In the genomic region with DNA sequence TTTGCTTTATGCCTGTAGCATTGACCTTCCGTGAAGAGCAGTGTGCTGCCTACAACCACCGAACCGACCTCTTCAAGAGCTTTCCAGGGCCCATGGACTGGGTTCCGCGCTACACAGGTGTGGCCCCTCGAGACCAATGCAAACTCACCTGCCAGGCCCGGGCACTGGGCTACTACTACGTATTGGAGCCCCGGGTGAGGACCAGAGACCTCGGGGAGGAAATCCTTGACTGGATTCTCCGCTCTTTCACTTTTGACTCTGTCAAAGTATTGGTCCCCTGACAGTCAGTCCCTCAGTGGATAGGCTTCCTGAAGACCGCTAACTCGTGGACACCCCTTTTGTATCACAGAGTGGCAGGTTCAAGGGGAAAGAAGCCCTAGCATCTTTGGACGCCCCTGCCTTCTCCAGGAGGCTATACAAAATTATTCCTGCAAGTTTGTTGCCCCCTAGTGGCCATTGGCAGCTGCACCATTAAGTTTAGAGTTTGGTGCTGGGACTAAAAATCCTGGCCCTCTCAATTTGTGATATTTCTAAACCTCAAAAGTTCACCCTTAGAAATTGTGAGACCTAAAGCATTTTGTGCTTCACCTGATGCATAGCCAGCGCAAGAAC, we compare ENCODE assay signal across 9 mouse cellular contexts. TPM values are rescaled to one million over a fixed set of nuclear protein-coding genes. Genes with fewer than 3 reads are reported as not detected.
A peak's percentile ranks its signal among the peaks of the same experiment; 100 is the strongest.
DNase-seq lines count a peak whose midpoint lies in the region; ATAC-seq and TF ChIP-seq lines count a peak whose summit lies in the region.
"Had no signal": no experiment of that assay in that cellular context is flagged by ENCODE, and none has a peak within 500 bp of the region (broad histone marks: within the 10 kb centered on the region; RNA-seq: fewer than 3 reads in every experiment).

No protein-coding gene starts in this region.

- in situ Hi-C loops in ES-E14 (cut with MboI; ENCODE audit: low sequenced_read_pairs in 2 of 2, unreplicated experiment in 2 of 2) = no loop called here

- no peak overlapping the region for H3K4me2 ChIP-seq in midbrain, embryonic 15.5 days

- H3K9me3 ChIP-seq in ES-E14 (ENCODE audit: control insufficient read depth, insufficient read depth, low read depth, low read length) = no peaks in the 10 kb centered on the region
- H3K9me3 ChIP-seq in midbrain, embryonic 15.5 days = no peaks in the 10 kb centered on the region

- H3K9ac ChIP-seq in ES-E14 (ENCODE audit: insufficient read depth, low read depth, low read length, poor library complexity, severe bottlenecking) = no peak overlapping the region
- no peak overlapping the region for H3K9ac ChIP-seq in midbrain, embryonic 15.5 days

- peak; percentile 77 for DNase-seq in layer of hippocampus, adult 11-12 months (ENCODE audit: low spot score)
- DNase-seq in layer of hippocampus, adult 9-11 months = no peak
- DNase-seq in ES-E14 (ENCODE audit: low read depth, low spot score) = peak; percentile 62
- DNase-seq in cerebellum, adult 9-11 months = peak; percentile 55
- peak; percentile 40 to 50 for DNase-seq in gastrocnemius, adult 8-10 months (ENCODE audit: low spot score in 2 of 2)
- DNase-seq in layer of hippocampus, postnatal 36 days = peak; percentile 52 to 53
- peak; percentile 73 for DNase-seq in thymus, postnatal 4 days

- H3K27ac ChIP-seq in ES-E14 (ENCODE audit: insufficient read depth, low read depth, low read length, poor library complexity, severe bottlenecking) = no peak overlapping the region
- no peak overlapping the region for H3K27ac ChIP-seq in midbrain, embryonic 15.5 days
- H3K27ac ChIP-seq: macrophage had no signal

- H3K4me1 ChIP-seq in ES-E14 (ENCODE audit: control insufficient read depth in 2 of 2, insufficient read depth in 2 of 2, low read length in 2 of 2, poor library complexity in 1 of 2) = peaks cover 0 to 7% of the 10 kb centered on the region in 2 experiments; a peak in 1 of 4 replicates
- H3K4me1 ChIP-seq in midbrain, embryonic 15.5 days = peaks cover 11% of the 10 kb centered on the region; the same call in 1 of the 2 replicates

- H3K4me3 ChIP-seq in ES-E14 (ENCODE audit: insufficient read depth in 1 of 2, low read depth in 1 of 2, low read length in 2 of 2, poor library complexity in 1 of 2, severe bottlenecking in 1 of 2) = peak overlapping the region; percentile 16 to 41; a peak in 3 of 4 replicates
- H3K4me3 ChIP-seq in midbrain, embryonic 15.5 days = no peak overlapping the region

- ATAC-seq in midbrain, embryonic 15.5 days (replicated peaks) = 0 out of 2 replicates have a peak, but pooled peaks have one; percentile 22

- H3K27me3 ChIP-seq in midbrain, embryonic 15.5 days (replicated peaks) = no peaks in the 10 kb centered on the region; the same call in 1 of the 2 replicates

- WGBS in midbrain, embryonic 15.5 days = 64% methylated on average over 15 of the region's 15 CpGs

- no peaks in the 10 kb centered on the region for H3K36me3 ChIP-seq in ES-E14 (ENCODE audit: control insufficient read depth, insufficient read depth, low read length, poor library complexity, severe bottlenecking)
- H3K36me3 ChIP-seq in midbrain, embryonic 15.5 days (replicated peaks) = no peaks in the 10 kb centered on the region

TF ChIP-seq in ES-E14, 5 proteins besides CTCF, POLR2A, EP300 and RAD21:
- TF ChIP-seq HCFC1 (IDR thresholded peaks at IDR 0.05; ENCODE audit: borderline replicate concordance, insufficient read depth, low read length) (no peak), ZNF384 (IDR thresholded peaks at IDR 0.05; ENCODE audit: low read depth, low read length) (no peak), MAFK (IDR thresholded peaks at IDR 0.05; ENCODE audit: insufficient read depth, low read depth, low read length) (no peak), ZC3H11A (IDR thresholded peaks at IDR 0.05; ENCODE audit: borderline replicate concordance, low read depth, low read length) (no peak), CHD2 (IDR thresholded peaks at IDR 0.05; ENCODE audit: low read depth, low read length) (no peak)
TF ChIP-seq in ES-E14: peak in this region for 0.

RNA-seq across cellular contexts. Expression of gene Ndufs2, which starts 5.9 kb away (rescaled TPM):
- total RNA-seq in ES-E14 (2012; rRNA removed) = 175 and 229 TPM in 2 replicates
- total RNA-seq in gastrocnemius, adult 8-10 months (2022) = 100 to 1,000 TPM; 830 to 997 (median 868) TPM
- total RNA-seq in layer of hippocampus, postnatal 36 days (2021) = 100 to 1,000 TPM; 275 to 286 TPM
- 229 and 238 TPM in 2 replicates for polyA plus RNA-seq in midbrain, embryonic 15.5 days (2015; fragmentation: Nextera tagmentation; extraction: Ambion mirVana)

RNA-seq across cellular contexts. Expression of gene Adamts4, which starts 6.8 kb away (rescaled TPM):
- 3.9 and 4.5 TPM in 2 replicates for total RNA-seq in ES-E14 (2012; rRNA removed)
- under 1 TPM in 2 of 4 experiments, not detected in 2; 0.09 to 0.36 TPM for total RNA-seq in gastrocnemius, adult 8-10 months (2022)
- 10 to 100 TPM; 15.1 to 15.5 TPM for total RNA-seq in layer of hippocampus, postnatal 36 days (2021)
- 7.0 and 7.1 TPM in 2 replicates for polyA plus RNA-seq in midbrain, embryonic 15.5 days (2015; fragmentation: Nextera tagmentation; extraction: Ambion mirVana)

RNA-seq across cellular contexts. Expression of gene B4galt3, which starts 13.1 kb away (rescaled TPM):
- 35.8 and 51.0 TPM in 2 replicates for total RNA-seq in ES-E14 (2012; rRNA removed)
- 10 to 100 TPM in 2 of 4 experiments, 1 to 10 TPM in 2; 8.7 to 14.1 (median 10.9) TPM for total RNA-seq in gastrocnemius, adult 8-10 months (2022)
- total RNA-seq in layer of hippocampus, postnatal 36 days (2021) = 10 to 100 TPM; 68.5 to 76.8 TPM
- 112 and 116 TPM in 2 replicates for polyA plus RNA-seq in midbrain, embryonic 15.5 days (2015; fragmentation: Nextera tagmentation; extraction: Ambion mirVana)

RNA-seq across cellular contexts. Expression of gene Fcer1g, which starts 22.9 kb away (rescaled TPM):
- total RNA-seq in ES-E14 (2012; rRNA removed) = 0.62 and 0.63 TPM in 2 replicates
- 1 to 10 TPM in 3 of 4 experiments, under 1 TPM in 1; 0.85 to 3.1 (median 2.3) TPM for total RNA-seq in gastrocnemius, adult 8-10 months (2022)
- total RNA-seq in layer of hippocampus, postnatal 36 days (2021) = 10 to 100 TPM; 13.5 to 15.2 TPM
- polyA plus RNA-seq in midbrain, embryonic 15.5 days (2015; fragmentation: Nextera tagmentation; extraction: Ambion mirVana) = 27.3 and 33.2 TPM in 2 replicates

RNA-seq across cellular contexts. Expression of gene Ppox, which starts 23.9 kb away (rescaled TPM):
- 15.5 and 23.6 TPM in 2 replicates for total RNA-seq in ES-E14 (2012; rRNA removed)
- total RNA-seq in gastrocnemius, adult 8-10 months (2022) = 10 to 100 TPM in 2 of 4 experiments, 1 to 10 TPM in 2; 7.3 to 10.7 (median 9.0) TPM
- total RNA-seq in layer of hippocampus, postnatal 36 days (2021) = 10 to 100 TPM; 28.0 to 31.4 TPM
- 48.7 and 56.2 TPM in 2 replicates for polyA plus RNA-seq in midbrain, embryonic 15.5 days (2015; fragmentation: Nextera tagmentation; extraction: Ambion mirVana)
